Mouse (Mus musculus) activated CD4-positive, CD25-positive, alpha-beta regulatory T cell (primary cell): ENCODE measurements around the gene Ppa1. TPM values are rescaled to one million over a fixed set of nuclear protein-coding genes. Genes with fewer than 3 reads are reported as not detected.

ENCODE experiments used
- polyA plus RNA-seq, 2 experiments: library from polyadenylated mRNA; unstranded; fragments of 100-300 nt; shearing (Covaris generic); gene quantifications; one replicate each; pipeline ENCODE4 v1.2.1; 2017

Gene Ppa1
- polyA plus RNA-seq, result 10 to 100 TPM; 84.2 to 91.8 TPM

DNA sequence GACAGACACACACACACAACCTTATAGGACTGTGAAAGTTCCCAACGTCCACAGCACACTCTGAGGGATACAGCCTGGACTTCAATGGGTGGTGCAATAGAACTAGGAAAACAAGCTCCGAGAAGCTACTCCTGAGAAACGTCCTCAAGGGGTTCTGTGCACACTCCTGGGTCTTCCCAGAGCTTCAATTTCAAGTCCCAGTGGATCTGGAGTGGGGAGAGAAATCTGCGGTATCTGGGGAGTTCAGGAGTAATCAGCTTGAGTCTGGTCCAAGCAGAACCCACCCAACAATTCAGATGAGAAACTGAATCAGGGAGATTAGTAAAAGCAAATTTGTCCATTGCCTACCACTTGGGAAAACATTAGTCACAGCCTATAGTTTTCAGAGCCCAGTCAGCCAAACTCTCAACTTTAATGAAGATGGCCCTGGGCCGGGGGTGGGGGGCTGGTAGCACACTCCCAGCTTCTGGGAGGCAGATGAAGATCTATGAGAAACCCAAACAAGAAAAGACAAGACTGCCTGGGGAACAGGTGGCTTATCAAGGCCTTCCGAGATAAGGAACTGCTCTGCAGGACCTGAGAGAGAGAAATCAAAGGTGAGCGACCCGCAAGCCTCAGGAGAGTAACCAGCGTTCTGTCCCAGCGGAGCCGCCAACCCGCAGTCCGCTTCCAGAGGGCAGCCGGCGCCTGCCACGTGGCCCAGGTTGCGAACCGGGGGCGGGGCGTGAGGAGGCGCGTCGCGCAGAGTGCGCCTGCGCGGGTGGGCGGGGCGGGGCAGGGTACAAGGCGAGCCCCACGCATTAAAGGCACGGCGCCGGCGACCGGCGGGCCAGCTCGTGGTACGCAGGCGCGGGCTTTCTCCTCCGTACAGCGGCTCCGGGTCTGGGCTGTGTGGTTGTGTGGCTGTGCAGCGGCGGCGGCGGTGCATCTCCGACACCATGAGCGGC, at the start of gene Ppa1:
Ppa1 (plus strand) TSS at position 763 of the 947 bp plus-strand sequence.

DNA sequence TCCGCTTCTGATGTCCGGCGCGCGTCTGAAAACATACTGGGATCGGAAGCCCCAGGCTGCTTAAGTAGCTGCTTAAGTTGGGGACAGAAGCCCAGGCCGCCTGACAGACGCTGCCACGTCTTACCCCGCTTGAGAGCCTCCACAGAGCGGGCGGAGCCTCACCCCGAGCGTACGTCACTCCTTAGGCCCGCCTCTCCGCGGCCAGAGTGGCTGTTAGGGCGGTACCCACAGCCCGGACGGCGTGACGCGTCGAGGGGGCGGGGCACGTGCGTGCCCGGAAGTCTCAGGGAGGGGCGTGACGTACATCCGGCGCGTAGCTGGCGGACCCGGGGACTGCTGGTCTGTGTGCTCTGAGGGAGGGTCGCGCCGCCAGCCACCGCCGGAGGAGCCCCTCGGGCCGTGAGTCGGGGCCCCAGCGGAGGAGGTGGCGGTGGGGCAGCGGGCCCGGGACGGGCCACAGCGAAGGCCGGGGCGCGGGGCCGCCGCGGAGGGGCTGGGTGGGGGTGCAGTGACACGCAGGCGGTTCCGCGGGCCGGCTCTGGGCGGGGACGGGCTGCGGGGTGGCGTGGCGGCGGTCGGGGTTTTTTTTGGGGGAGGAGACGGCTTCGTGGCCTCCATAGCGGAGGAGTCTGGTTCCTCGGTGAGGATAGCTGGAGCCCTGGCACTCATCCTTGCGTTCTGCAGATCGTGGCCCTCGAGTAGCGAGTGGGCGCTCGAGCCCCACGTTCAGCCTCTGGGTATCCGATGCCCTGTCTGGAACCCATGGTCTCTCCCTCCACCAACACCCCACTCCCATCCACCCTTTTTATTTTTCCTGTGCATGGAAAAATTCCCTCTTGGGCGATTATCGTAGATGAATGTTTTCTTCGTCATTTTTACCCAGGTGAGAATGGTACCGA, 31.9 kb downstream of the Ppa1 start, which contains the start of gene Sar1a:
Sar1a (plus strand) TSS at position 285 of the 899 bp plus-strand sequence.

DNA sequence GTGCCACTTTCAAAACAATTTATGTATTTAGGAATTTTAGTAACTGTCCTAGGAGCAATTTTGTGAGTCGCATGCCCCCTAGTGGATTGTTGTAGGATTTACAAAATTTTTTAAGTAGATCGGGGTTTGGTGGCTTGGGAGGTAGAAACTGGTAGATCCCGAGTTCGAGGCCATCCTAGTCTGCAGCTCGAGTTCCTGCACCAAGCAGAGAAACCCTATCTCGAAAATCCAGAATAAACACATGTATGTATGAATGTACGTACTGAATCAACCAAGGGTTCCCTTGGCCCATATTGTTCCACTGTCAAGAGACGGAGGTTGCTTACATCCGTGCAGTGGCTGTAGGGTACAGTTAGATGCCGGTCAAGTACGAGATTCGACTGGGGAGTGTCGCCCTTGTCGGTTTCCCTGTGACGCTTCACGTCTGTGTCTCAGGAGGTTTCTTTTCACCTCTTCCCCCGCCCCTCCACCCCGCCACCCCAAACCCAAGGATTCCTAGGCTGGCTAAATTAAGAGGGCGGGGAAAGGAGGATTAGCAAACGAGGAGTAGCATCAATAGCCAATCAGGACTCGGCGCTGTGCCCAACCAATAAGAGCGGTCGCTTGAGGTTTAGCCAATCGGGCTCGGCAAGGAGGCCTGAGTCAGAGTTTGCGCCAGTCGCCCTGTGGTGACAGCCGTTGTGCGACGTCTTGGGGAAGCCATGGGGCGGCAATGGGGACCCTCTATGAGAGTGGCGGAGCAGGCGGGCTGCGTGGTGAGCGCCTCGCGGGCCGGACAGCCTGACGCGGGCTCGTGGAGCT, 46.7 kb downstream of the Ppa1 start, which contains the start of gene Tysnd1:
Tysnd1 (plus strand) TSS at position 645 of the 801 bp plus-strand sequence.

DNA sequence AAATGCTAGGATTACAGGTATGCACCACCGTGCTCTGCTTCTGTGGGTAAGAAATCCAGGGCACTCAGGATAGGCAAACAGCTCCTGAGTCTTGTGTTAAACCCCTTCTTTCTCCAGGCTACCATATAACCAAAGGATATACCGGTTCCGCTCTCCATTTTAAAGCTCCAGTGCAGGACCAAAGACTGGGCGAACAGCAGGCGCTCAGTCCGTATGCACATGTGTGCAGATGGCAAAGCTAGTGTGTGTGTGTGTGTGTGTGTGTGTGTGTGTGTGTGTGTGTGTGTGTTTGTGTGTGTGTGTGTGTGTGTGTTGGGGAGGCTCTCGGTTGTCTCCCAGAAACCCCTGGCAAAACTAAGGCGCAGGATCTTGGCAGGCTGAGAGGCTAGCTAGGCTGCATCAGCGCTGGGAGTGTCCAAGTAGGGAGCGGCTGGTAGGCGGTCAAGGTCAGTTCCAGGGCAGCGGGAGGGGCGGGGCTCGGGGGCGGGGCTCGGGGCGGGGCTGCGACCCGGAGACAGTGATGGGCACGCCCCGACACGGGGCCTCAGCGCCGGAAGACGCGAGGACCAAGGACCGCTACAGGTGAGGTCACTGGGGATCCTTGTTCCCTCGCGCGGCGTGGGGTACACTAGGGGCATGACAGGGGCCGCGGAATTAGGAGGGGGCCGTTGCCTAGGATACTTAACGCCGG, 66.6 kb downstream of the Ppa1 start, which contains the start of gene Aifm2:
Aifm2 (plus strand) TSS at position 493 of the 691 bp plus-strand sequence.

Other genes starting within 250 kb of the Ppa1 start
- under 1 TPM in 1 of 2 experiments, not detected in 1; 0.07 TPM for gene Nodal, start 230.6 kb upstream of the Ppa1 start, polyA plus RNA-seq
- 10 to 100 TPM; 23.0 to 31.9 TPM for gene Eif4ebp2, start 195.9 kb upstream of the Ppa1 start, polyA plus RNA-seq
- gene Lrrc20, start 172.8 kb upstream of the Ppa1 start, polyA plus RNA-seq, result 1 to 10 TPM; 4.3 to 5.2 TPM
- gene Npffr1, start 53.1 kb upstream of the Ppa1 start, polyA plus RNA-seq, result not detected
- gene Sar1a, start 31.7 kb downstream of the Ppa1 start, polyA plus RNA-seq, result 100 to 1,000 TPM; 146 to 148 TPM
- 10 to 100 TPM; 26.1 to 27.9 TPM for gene Tysnd1, start 47.0 kb downstream of the Ppa1 start, polyA plus RNA-seq
- 1 to 10 TPM; 3.6 to 6.6 TPM for gene Aifm2, start 66.7 kb downstream of the Ppa1 start, polyA plus RNA-seq
- gene H2afy2, start 135.6 kb downstream of the Ppa1 start, polyA plus RNA-seq, result under 1 TPM in 1 of 2 experiments, not detected in 1; 0.07 TPM